Mouse (Mus musculus) testis, adult 2 months (tissue): Measurements from ENCODE around the gene 2210011C24Rik.
"Not testable (repeated sequence)": the region's sequence is repeated elsewhere in the genome, so short reads cannot be mapped to it uniquely, and the experiment has no call there.

Source experiments
- CTCF ChIP-seq: fragments of 200-500 bp; IDR thresholded peaks from 2 replicates; pipeline ENCODE4 v1.5.1; 2012; ENCODE audit warnings: low read depth, mild to moderate bottlenecking, inconsistent platforms, low read length, moderate library complexity; ENCODE audit not compliant: control insufficient read depth, insufficient read depth, insufficient replicate concordance
- POLR2A ChIP-seq: fragments of 200-500 bp; IDR thresholded peaks from 2 replicates; pipeline ENCODE4 v1.6.1; 2012; ENCODE audit warnings: low read depth, mild to moderate bottlenecking, inconsistent platforms, low read length, moderate library complexity; ENCODE audit not compliant: control insufficient read depth

- TF ChIP-seq POLR2A, CTCF: not testable (repeated sequence)
Measured at GRCm38 (mm10) chr8:83983222-83983621, 28.7 kb downstream of the 2210011C24Rik start.
